Mouse (Mus musculus): ENCODE measurements around the gene Liph. TPM values are rescaled to one million over a fixed set of nuclear protein-coding genes. Genes with fewer than 3 reads are reported as not detected.

Gene Liph
- polyA plus RNA-seq (2015; fragmentation: Illumina TruSeq; extraction: RNeasy Lipid Tissue Mini Kit (QIAGEN cat#74804); ENCODE audit: insufficient read depth, low read depth, low replicate concordance), result 0.26 TPM

DNA sequence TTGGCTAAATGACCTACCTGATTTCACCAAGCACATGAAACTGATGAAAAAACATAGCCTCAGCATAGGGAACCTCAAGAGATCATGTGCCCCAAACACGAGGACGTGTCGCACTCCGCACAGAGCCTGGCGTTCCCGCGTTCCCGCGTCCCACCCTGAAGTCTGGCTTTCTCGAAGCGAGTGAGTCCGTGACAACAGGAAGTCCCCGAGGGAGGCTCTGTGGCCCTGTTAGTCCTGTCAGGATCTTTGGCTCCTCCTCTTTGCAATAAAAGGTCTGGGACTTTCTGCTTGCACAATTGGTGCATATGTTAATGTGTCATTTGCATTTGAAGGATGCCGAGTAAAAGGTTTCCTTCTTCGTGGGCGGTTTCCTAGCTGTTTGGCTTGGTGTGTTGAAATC is at the start of gene Liph:
Gene Liph, minus strand, starts transcription at position 360 of the 400 bp plus-strand sequence.

GRCm38 (mm10) chr16:22009099-22009584 is 13.7 kb upstream of the Liph start, which contains the start of gene Senp2:
Gene Senp2, plus strand, starts transcription at chr16:22009484.

DNA sequence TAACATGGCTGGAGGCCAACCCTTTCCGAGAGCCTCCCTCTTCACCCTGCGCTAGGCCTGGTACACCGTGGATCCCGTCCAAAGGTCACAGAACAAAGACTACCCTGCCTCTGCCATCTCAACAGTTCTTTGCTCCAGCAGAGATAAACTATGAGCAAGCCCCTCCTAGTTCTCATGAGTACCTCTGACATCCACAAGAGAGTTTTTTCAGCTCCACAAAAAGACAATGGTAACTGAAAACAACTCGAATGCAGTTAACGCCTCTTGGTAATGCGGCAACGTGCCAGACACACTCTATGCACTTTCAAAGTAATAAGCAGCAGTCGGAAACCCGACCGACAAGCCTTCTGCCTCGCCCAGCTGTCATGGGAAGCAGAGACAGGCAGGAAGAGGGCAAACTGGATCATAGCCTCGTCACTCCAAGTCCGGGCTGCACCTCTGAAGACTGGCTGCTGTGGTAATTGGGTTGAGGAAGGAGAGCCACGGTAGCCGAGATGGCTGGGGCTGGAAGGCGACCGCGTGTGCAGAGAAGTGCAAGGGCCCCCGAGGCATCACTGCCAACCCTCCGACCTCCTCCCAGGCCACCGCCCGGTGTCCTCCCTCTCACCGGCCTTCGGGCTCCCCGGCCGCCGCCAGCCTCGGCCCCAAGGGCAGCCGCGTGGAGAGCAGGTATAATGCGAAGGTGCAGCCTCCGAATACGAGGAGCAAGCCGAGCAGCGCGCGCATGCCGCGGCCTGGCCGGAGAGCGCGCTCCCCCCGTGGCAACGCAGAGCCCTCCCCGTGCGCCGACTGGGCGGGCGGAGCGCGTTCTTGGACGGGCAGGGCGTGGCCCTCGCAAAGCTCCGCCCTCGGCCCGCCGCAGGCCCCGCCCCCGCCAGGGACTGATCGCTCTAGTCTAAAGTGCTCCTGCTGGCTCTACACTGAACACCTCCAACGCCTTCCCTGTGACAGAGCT is 48.4 kb downstream of the Liph start, which contains the start of gene Tmem41a:
Gene Tmem41a, minus strand, starts transcription at position 792 of the 955 bp plus-strand sequence.

Other genes starting within 250 kb of the Liph start
- 2.7 TPM for gene Ehhadh, start 207.9 kb downstream of the Liph start, polyA plus RNA-seq (2015; fragmentation: Illumina TruSeq; extraction: RNeasy Lipid Tissue Mini Kit (QIAGEN cat#74804); ENCODE audit: insufficient read depth, low read depth, low replicate concordance)
- gene Map3k13, start 201.3 kb downstream of the Liph start, polyA plus RNA-seq (2015; fragmentation: Illumina TruSeq; extraction: RNeasy Lipid Tissue Mini Kit (QIAGEN cat#74804); ENCODE audit: insufficient read depth, low read depth, low replicate concordance), result 1.8 TPM
- 5.3 TPM for gene Tmem41a, start 48.1 kb downstream of the Liph start, polyA plus RNA-seq (2015; fragmentation: Illumina TruSeq; extraction: RNeasy Lipid Tissue Mini Kit (QIAGEN cat#74804); ENCODE audit: insufficient read depth, low read depth, low replicate concordance)
- 8.5 TPM for gene Senp2, start 13.8 kb upstream of the Liph start, polyA plus RNA-seq (2015; fragmentation: Illumina TruSeq; extraction: RNeasy Lipid Tissue Mini Kit (QIAGEN cat#74804); ENCODE audit: insufficient read depth, low read depth, low replicate concordance)
- gene Igf2bp2, start 167.6 kb upstream of the Liph start, polyA plus RNA-seq (2015; fragmentation: Illumina TruSeq; extraction: RNeasy Lipid Tissue Mini Kit (QIAGEN cat#74804); ENCODE audit: insufficient read depth, low read depth, low replicate concordance), result 0.70 TPM

Measured in pancreas, adult 10 weeks (tissue).